Mouse (Mus musculus) CH12.LX (cell line): ENCODE results near the gene 5730596B20Rik. TPM values are rescaled to one million over a fixed set of nuclear protein-coding genes. Genes with fewer than 3 reads are reported as not detected.
A peak's percentile ranks its signal among the peaks of the same experiment; 100 is the strongest.

Experiments
- DNase-seq: peaks from one replicate; pipeline ENCODE4 v3.0.0-alpha.2; 2013; ENCODE audit errors: extremely low read depth
- H3K27ac ChIP-seq: 2 replicates; pipeline ENCODE4 v1.5.1; 2012; ENCODE audit warnings: low read depth, mild to moderate bottlenecking, control low read depth, moderate library complexity; ENCODE audit not compliant: insufficient read depth
- H3K27me3 ChIP-seq: replicated peaks from 2 replicates; pipeline ENCODE3; 2012; ENCODE audit warnings: inconsistent platforms
- H3K36me3 ChIP-seq, 2 experiments: replicated peaks in 1 of 2; 2 replicates each; pipeline versions ENCODE3 to v1.6.1; 2012; ENCODE audit warnings: inconsistent platforms in 1 of 2, low read length in 1 of 2, mild to moderate bottlenecking in 1 of 2, mixed read lengths in 1 of 2, moderate library complexity in 1 of 2; ENCODE audit not compliant: control insufficient read depth in 1 of 2, insufficient read depth in 1 of 2
- H3K4me1 ChIP-seq, 2 experiments: 2 replicates each; pipeline ENCODE4 v1.6.1; 2012; ENCODE audit warnings: inconsistent platforms in 1 of 2, moderate library complexity in 1 of 2; ENCODE audit not compliant: insufficient read depth in 2 of 2, control insufficient read depth in 1 of 2
- H3K4me2 ChIP-seq: 2 replicates; pipeline ENCODE4 v1.6.1; 2012; ENCODE audit warnings: low read depth, mild to moderate bottlenecking, control low read depth; ENCODE audit not compliant: poor library complexity, insufficient read depth, severe bottlenecking
- H3K4me3 ChIP-seq, 3 experiments: fragments of 150-350 bp in 1 of 3; sonication (generic) in 1 of 3; replicated peaks in 1 of 3; 2 replicates each; pipeline versions ENCODE3 to v1.5.1; 2011 to 2012; ENCODE audit warnings: low read depth in 2 of 3, low read length in 2 of 3, mild to moderate bottlenecking in 2 of 3, moderate library complexity in 2 of 3, control low read depth in 1 of 3, improper control_type of control experiment in 1 of 3, inconsistent platforms in 1 of 3, mixed read lengths in 1 of 3; ENCODE audit not compliant: poor library complexity in 1 of 3
- H3K79me2 ChIP-seq: replicated peaks from 2 replicates; pipeline ENCODE4 v1.6.1; 2012; ENCODE audit warnings: mild to moderate bottlenecking, moderate library complexity; ENCODE audit not compliant: control insufficient read depth, poor library complexity, insufficient read depth, severe bottlenecking; ENCODE audit errors: extremely low read depth
- H3K9ac ChIP-seq: 2 replicates; pipeline ENCODE4 v1.6.1; 2012; ENCODE audit warnings: low read depth, mild to moderate bottlenecking, control low read depth, moderate library complexity; ENCODE audit not compliant: insufficient read depth
- H3K9me3 ChIP-seq: replicated peaks from 2 replicates; pipeline ENCODE3; 2012; ENCODE audit warnings: low read length, inconsistent platforms, mixed read lengths
- BHLHE40 ChIP-seq: IDR thresholded peaks from 2 replicates; pipeline ENCODE4 v1.6.1; 2011; ENCODE audit warnings: mild to moderate bottlenecking, low read depth, low read length, improper control_type of control experiment
- CHD2 ChIP-seq: IDR thresholded peaks from 2 replicates; pipeline ENCODE4 v1.6.1; 2011; ENCODE audit warnings: low read length, improper control_type of control experiment
- E2F4 ChIP-seq: IDR thresholded peaks from 2 replicates; pipeline ENCODE4 v1.6.1; 2011; ENCODE audit warnings: low read depth, low read length, improper control_type of control experiment; ENCODE audit not compliant: insufficient replicate concordance
- ELF1 ChIP-seq: IDR thresholded peaks from 2 replicates; pipeline ENCODE4 v1.6.1; 2014; ENCODE audit warnings: low read depth, mild to moderate bottlenecking, inconsistent platforms, low read length, improper control_type of control experiment
- EP300 ChIP-seq: IDR thresholded peaks from 2 replicates; pipeline ENCODE4 v1.6.1; 2011; ENCODE audit warnings: low read length, improper control_type of control experiment
- IRF4 ChIP-seq: IDR thresholded peaks from 2 replicates; pipeline ENCODE4 v1.6.1; 2014; ENCODE audit warnings: low read depth, mild to moderate bottlenecking, inconsistent platforms, low read length, improper control_type of control experiment
- MAX ChIP-seq: IDR thresholded peaks from 2 replicates; pipeline ENCODE4 v1.6.1; 2011; ENCODE audit warnings: low read length, improper control_type of control experiment
- MYC ChIP-seq: IDR thresholded peaks from 2 replicates; pipeline ENCODE4 v1.6.1; 2011; ENCODE audit warnings: low read depth, mild to moderate bottlenecking, improper control_type of control experiment, low read length
- POLR2A ChIP-seq: IDR thresholded peaks from 2 replicates; pipeline ENCODE4 v1.6.1; 2011; ENCODE audit warnings: low read depth, mild to moderate bottlenecking, improper control_type of control experiment, low read length
- POLR2AphosphoS2 ChIP-seq: IDR thresholded peaks from 2 replicates; pipeline ENCODE4 v1.6.1; 2011; ENCODE audit warnings: low read depth, low read length, improper control_type of control experiment
- RCOR1 ChIP-seq: conservative IDR thresholded peaks from 2 replicates; pipeline ENCODE4 v1.6.1; 2012; ENCODE audit warnings: low read depth, mild to moderate bottlenecking, inconsistent platforms, low read length, improper control_type of control experiment
- SIN3A ChIP-seq: IDR thresholded peaks from 2 replicates; pipeline ENCODE4 v1.6.1; 2012; ENCODE audit warnings: low read length, improper control_type of control experiment, inconsistent platforms
- SMC3 ChIP-seq: IDR thresholded peaks from 2 replicates; pipeline ENCODE4 v1.6.1; 2011; ENCODE audit warnings: low read depth, low read length, improper control_type of control experiment
- TBP ChIP-seq: conservative IDR thresholded peaks from 2 replicates; pipeline ENCODE4 v1.6.1; 2011; ENCODE audit warnings: low read depth, low read length, improper control_type of control experiment
- TCF12 ChIP-seq: IDR thresholded peaks from 2 replicates; pipeline ENCODE4 v1.6.1; 2014; ENCODE audit warnings: low read depth, mild to moderate bottlenecking, inconsistent platforms, low read length, improper control_type of control experiment
- ZNF384 ChIP-seq: IDR thresholded peaks from 2 replicates; pipeline ENCODE4 v1.6.1; 2012; ENCODE audit warnings: low read depth, low read length, improper control_type of control experiment, inconsistent platforms
- dilution Hi-C: fragments of 300-500 bp; cut with MboI; formaldehyde crosslinking; loops from 2 replicates; pipeline ENCODE4 v1.14.3; 2020; ENCODE audit warnings: low sequenced_read_pairs; ENCODE audit not compliant: extremely low pct_unique_long_range_greater_than_20kb, extremely low pct_ligation_motif_present
- in situ Hi-C: fragments of 300-500 bp; cut with MboI; formaldehyde crosslinking; loops from 3 replicates; pipeline ENCODE4 v1.14.3; 2019; ENCODE audit warnings: low sequenced_read_pairs, low pct_ligation_motif_present, low pct_unique_long_range_greater_than_20kb, mixed read lengths
- polyA plus RNA-seq: library from polyadenylated mRNA; unstranded; fragments of >175 nt; gene quantifications from 2 replicates; pipeline ENCODE4 v1.2.1, GENCODE M21; 2012; ENCODE audit warnings: low read depth; ENCODE audit not compliant: insufficient read length
- total RNA-seq, 2 experiments: library from RNA; depleted of rRNA; stranded (reverse); fragments of 300-350 nt in 1 of 2; fragments of >200 nt in 1 of 2; gene quantifications; 2 replicates each; pipeline ENCODE4 v1.2.3; 2012 to 2014

5730596B20Rik gene
- total and polyA plus RNA-seq, 3 experiments, result 0.07 TPM; not detected in 2

DNA sequence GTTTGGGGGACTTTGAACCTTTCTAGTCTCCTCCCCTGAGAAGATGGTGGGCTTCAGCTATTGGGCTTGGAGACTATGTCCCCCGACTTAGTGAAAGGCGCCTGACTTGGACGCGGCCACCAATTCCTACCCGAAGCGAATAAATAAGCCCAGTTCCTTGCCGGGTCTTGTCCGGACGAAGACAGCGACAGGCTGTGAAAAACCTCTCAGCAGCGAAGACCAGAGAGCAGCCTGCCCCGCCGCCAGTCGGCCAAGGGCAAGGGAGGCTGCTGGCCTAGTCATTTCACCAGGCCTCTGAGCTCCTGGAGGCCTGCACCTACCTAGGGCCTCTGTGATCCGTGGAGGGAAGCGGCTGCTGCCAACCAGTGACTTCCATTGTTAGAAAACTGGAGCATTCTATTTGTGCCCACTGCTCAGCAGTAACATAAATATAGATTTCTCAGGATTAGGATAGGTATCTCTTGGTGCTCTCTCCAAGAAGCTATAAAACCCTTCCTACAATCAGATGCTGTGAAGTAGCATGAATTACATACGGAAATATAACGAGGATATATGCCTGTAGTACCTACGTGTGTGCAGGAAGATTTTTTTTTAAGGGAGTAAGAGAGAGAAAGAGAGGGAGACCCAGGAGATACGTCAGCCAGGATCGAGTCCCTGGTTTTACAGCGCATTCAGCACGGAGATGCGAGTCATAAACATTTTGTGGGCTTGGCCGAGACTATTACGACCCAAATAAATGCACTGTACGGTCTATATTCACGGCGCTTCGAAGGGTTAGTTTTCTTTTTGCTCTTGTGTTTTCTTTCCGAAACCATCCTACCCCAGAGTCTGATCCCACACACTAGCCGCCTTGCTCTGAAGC, 42.9 kb downstream of the 5730596B20Rik start:
- Histone ChIP-seq H3K9me3 (peaks cover 20% of the 10 kb centered on the region), H3K4me2 (no peak overlapping the region), H3K36me3 (no peaks in the 10 kb centered on the region), H3K27me3 (no peaks in the 10 kb centered on the region), H3K4me1 (peaks cover 0 to 13% of the 10 kb centered on the region in 2 experiments; a peak in 2 of 4 replicates)
- dilution Hi-C loops, result no loop called here
- TF ChIP-seq RCOR1, result no peak
- TF ChIP-seq SMC3, result no peak
- TF ChIP-seq MYC, result no peak
- TF ChIP-seq ELF1, result no peak
- no peak for TF ChIP-seq CHD2
- TF ChIP-seq POLR2A, result no peak
- no peak for TF ChIP-seq BHLHE40
- TF ChIP-seq TBP, result no peak
- TF ChIP-seq E2F4, result no peak
- TF ChIP-seq EP300, result no peak
- no peak for TF ChIP-seq IRF4
- TF ChIP-seq POLR2AphosphoS2, result no peak
- TF ChIP-seq TCF12, result no peak
- TF ChIP-seq MAX, result no peak
- TF ChIP-seq, all 38 proteins: peak for 0
- H3K27ac ChIP-seq, result no peak overlapping the region
- H3K9ac ChIP-seq, result no peak overlapping the region
- no peak overlapping the region for H3K4me3 ChIP-seq
- no peaks in the 10 kb centered on the region for H3K79me2 ChIP-seq
- in situ Hi-C loops, result loop anchor here (10.0 to 25.0 kb wide), 3 partner anchors 208 to 1005 kb away; partner anchors contain the start of gene Skap2
- no peak for DNase-seq

DNA sequence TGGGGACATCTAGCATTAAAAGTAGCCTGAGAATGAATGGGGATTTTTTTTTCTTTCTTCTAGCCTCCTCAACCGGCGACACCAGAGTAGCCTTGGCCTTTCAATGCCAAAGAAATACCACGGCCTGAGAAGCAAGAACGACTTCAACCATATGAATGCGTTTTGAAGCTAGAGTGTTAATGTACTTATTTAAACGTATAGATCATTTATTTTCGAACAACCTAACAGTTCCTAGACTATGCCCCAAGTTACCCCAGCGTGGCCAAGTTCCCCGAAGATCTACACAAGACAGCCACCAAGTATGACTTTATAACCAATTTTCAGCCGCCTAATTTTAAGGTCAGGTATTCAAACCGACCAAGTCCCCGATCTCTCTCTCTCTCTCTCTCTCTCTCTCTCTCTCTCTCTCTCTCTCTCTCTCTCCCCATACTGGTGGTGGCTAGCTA, 43.6 kb downstream of the 5730596B20Rik start:
- H3K79me2 ChIP-seq, result no peaks in the 10 kb centered on the region
- peak overlapping the region; percentile 75 to 87 (median 76) for H3K4me3 ChIP-seq
- H3K4me2 ChIP-seq, result peak overlapping the region; percentile 57
- TF ChIP-seq TCF12 (no peak), ZNF384 (no peak), SIN3A (no peak)
- TF ChIP-seq, all 38 proteins: peak for 0
- Histone ChIP-seq H3K9ac (peak overlapping the region; percentile 78), H3K27me3 (no peaks in the 10 kb centered on the region), H3K4me1 (peaks cover 0 to 13% of the 10 kb centered on the region in 2 experiments; a peak in 2 of 4 replicates), H3K27ac (no peak overlapping the region), H3K36me3 (peaks cover 0 to 6% of the 10 kb centered on the region in 2 experiments), H3K9me3 (peaks cover 26% of the 10 kb centered on the region)
- dilution Hi-C loops, result no loop called here
- in situ Hi-C loops, result loop anchor here (10.0 to 25.0 kb wide), 3 partner anchors 209 to 1006 kb away; partner anchors contain the start of gene Skap2
- DNase-seq, result no peak
